Mouse (Mus musculus) lung, postnatal 14 days (tissue): ENCODE results near the gene Stard13.

Experiments
- DNase-seq: peaks from one replicate; pipeline ENCODE4 v3.0.0; 2021

Gene Stard13

DNA sequence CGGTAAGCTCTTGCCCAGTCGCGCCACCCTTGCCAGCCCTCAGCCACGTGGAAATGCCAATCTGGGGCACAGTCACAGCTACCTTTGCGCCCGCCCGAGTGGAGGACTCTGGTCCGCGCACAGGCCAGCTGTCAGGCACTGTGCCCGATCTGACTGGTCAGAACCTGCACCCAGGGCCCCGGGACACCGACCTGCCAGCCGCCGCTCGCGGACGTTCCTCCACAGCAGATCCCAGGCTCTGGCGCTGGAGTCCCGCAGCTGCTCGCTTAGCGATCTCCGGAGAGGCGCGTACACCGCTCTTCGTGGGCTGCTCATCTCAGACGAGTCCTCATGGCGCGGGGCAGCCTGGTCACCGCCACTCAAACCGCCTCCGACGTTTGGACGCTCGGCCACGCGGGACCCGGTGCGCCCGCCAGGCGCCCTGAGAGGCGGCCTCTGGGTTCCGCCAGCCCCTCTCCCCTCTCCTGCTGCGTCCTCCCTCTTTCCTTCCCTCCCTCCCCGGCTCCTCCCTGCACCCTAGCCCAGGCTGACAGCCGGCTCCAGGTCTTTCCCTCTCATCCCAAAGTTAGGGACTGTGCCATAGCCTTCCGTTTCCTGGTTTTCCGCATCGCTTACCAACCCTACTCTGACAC is at the start of gene Stard13:
Stard13 (minus strand) TSS at position 437 of the 632 bp plus-strand sequence.
- peak; percentile 50 for DNase-seq

DNA sequence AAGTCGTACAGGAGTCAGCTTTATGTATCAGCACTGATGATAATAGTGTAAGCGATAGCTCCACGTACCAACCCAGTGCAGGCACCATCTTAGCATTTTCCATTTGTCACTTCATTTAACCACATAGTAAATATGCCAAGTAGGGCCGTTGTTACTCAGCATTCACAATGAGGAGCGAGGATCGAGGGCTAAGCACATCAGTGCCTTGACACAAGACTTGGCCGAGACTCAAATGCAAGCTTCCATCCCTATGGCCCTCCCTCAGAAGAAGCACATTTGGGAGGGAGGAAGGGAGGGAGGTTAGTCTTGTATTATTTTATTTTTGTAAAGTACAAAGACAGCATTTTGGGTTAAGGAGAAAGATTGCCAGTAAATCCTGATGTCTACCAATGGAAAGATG is 45.9 kb upstream of the Stard13 start:
- no peak for DNase-seq

DNA sequence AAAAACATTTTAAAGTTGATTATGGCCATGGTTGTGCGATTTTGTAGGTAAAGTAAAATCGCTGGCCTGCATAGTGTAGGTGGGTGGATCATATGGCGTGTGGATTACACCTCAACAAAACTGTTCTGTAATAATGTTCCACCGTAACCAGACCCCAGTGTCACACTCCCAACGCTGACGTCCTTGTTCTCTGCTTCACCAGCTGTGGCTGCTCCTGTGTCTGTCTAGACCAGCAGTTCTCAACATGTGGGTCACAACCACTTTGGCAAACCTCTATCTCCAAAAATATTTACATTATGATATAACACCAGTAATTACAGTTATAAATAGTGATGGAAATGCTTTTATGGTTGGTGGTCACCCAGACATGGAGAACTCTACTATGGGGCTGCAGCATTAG is 44.3 kb upstream of the Stard13 start:
- no peak for DNase-seq

DNA sequence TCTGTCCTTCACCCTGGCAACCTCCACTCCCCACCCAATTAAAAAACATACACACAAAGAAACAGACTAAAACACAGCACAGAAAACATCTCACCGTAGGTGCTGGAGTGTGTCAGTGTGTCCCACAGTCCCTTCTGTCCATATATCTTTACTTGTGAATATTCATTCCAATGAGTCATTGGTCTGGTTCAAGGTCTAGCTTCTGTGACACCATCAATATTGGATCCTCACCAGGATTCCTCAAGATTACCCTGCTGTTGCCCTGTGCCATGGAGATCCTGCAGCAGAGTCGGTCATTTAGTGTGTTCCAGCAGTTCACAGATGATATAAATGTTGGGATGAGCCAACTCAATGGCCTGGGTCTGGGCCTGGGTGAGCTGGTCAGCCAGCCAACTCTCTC is 42.4 kb upstream of the Stard13 start:
- no peak for DNase-seq

DNA sequence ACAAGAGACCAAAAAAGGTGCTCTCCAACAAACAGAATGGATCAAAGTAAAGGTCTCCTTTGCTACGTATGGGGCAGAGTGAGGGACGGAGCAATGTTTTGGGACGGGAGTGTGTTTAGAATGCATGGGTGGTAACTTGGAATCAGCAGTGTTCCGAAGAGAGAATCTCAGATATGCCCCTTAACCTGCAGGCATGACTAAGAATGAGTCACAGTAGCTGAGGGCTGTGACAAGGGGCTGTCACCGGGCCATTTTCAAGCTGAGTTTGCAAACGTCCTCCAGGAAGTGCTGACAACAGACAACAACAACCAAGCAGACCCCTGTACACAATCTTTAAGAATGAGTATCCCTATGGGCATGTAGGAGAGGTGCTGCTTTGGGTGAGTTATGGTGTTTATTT is 40.6 kb upstream of the Stard13 start:
- no peak for DNase-seq

DNA sequence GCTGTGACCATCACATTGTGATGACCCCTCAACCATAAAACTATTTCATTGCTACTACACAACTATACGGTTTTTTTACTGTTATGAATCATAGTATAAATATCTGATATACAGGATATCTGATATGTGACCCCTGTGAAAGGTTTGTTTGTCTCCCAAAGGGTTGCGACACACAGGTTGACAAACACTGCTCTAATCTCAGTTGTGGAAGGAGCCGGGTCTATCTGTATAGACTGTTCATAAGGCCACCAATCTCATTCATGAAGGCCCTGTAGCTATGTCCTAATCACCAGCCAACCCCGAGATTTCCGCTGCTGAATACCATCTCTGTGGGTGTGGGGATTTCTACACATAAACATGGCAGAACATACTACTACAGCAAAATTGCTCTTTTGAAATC is 37.2 kb upstream of the Stard13 start:
- DNase-seq: no peak

DNA sequence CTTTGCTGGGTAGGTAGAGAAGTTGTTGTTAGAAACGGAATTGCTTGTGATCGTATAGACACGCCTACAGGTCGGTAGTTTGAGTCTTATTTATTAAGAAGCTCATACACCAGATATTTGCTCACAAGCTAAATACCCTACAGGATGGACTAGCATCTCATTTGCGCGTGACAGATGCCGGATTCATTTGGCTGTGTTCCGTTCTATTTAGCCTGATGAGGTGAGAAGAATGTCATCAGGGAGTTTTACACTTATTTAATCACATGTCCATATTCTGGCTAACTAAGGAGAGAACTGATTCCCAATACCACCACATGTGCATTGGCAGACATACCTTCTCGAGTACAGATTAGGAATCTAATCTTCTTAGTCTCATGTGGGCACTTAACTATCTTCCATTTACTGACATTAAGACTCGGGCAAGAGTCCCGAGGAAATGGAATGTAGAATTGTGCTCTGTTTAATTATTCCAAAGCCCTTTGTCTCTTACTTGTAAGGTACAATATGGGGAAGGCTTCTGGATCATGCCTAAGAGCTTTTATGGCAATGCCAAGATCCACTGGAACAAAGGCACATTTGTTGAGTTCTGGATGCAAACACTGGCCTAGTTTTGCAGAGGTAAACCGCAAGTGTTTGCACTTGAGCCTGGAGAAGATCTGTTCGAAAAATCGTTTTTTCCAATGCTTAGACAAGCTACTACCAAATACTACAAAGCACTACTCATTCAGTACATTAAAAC is 33.4 kb upstream of the Stard13 start:
- DNase-seq: no peak

DNA sequence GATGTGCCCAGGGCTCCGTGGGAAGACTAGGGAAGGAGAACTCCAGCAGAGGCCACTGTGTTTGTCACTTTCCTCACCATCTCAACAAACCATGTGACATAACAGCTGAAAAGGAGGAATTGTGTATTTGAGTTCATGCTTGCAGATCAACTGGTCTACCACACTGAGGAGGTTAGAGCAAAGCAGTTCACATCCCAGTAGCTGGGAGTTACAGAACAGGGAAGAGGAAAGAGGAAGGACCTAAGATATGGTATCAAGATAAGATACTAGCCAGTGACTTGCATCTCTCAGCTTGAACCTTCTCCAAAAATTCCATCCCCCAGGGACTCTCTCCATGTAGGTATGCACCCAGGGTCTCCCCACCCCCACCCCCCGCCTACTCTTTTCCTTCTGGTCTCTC is 27.9 kb upstream of the Stard13 start:
- DNase-seq: no peak

DNA sequence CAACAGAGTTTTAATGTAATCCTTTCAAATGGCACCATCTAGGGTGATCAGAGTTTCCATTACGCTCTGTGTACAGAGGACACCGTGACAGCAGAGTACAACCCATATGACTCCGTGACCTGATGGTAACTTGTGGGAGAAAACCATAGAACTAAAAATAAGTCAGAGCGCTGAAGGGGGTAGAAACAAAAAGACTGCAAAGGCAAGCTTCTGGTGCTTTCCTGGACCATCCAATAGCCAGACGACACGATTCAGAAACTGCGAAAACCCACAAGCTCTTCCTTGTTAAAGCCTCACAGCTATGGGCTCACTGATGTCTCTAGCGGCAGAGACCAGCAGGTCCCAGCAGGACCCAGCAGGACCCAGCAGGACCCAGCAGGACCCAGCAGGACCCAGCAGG is 18.6 kb upstream of the Stard13 start:
- DNase-seq: no peak

DNA sequence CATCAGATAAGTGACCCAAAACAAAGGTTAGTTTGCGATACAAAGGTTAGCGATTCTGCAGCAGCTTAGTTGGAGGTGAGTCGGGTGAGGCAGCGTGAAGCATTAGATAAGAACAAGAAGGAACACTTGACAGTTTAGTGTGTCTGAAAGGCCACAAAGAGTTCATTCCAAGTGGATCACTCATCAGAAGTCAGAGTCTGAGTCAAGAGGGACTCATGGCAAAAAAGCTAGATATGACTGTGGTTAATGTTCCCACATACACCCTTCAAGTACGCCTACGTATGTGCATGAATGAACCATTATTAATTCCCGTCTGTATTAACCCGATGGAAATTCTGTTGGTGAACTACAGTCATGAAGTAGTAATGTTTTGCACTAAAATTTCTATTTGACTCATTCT is 18.0 kb upstream of the Stard13 start:
- no peak for DNase-seq

DNA sequence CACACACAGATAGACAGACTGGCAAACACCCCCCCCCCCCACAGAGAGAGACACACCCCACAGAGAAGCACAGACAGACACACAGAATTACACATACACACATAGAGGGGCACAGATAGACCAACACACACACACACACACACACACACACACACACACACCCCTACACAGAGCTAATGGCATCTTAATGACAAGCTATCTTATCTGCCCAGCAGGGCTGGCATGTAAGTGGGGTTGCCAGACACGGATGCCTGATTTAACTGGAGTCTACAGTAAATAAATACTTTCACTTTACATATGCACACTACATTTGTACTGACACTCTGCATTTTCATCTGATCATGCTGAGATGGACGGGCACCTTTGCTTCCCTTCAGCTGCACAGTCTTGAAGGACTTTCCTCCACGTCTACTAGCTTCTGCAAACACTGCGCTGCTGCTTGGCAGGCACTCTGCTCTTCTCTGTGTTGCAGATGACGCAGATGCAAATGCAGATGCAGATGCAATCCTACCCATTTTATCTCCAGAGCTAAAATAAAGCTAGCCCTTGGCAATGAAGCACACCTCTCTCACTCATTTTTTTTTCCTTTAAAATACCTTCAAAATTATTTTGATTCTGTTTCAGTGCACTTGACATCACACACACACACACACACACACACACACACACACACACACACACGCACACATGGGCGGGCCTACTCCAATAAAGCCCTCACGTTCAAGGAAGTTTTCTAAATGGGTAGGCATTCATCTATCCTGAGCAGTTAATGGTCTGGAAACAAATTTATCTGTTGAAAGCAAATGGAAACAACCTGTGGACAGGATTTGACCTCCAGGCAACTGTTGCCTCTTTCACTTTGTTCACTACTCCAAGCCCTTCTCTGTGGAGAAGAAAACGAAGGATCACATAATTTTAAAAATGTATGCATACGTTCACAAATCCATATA is 15.3 kb upstream of the Stard13 start:
- DNase-seq: no peak

DNA sequence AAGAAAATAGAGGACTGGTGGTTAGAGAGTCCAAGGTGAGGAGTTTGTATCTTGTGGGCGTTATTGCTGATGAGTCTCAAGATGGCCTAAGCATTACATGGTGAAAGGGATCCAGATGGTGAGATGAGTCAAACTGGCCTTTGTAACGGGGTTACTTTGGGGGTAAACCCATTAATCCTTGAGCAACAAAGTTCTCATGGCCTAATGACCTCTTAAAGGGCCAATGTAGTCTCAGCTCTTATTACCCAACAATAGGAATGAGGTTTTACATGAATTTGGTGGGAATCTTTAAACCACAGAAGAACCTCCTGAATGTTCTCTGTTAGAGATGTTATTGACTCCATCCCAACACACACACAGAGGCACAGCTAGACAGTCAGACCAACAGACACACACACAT is 14.4 kb upstream of the Stard13 start:
- DNase-seq: no peak

DNA sequence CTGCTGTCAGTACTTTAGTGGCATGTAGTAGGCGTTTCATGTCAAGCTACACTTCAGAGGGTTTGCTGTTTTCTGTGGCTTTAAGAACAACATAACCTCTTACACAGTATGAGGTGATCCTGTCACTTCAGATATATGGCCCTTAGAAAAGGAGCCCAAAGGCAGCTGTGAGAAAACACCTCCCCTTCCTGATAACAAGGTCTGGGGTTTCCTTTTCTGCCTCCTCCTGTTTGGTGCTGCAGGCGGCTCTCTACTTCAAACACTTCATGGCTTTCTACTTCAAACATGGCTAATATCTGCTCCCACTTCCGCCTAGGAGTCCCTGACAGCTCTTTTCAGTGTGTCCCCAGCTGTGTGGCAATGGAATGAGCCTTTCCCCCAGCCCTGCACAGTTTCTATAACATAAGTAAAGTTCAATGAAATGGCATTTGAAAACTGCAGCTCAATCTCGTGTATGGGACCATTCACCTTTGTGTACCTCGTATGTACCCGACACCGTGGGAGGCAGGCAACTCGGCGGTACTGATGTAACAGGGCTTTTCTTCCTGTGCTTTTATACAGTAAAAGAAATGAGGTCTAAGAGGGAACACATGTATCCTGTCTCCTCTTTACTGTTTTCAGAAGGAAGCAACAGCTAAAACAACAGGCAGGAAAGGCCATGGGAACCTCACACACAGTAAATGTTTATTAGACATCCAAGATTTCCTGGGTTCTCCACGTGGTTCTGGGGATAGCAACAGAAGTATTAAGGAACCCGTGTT is 13.7 kb upstream of the Stard13 start:
- peak; percentile 16 for DNase-seq

DNA sequence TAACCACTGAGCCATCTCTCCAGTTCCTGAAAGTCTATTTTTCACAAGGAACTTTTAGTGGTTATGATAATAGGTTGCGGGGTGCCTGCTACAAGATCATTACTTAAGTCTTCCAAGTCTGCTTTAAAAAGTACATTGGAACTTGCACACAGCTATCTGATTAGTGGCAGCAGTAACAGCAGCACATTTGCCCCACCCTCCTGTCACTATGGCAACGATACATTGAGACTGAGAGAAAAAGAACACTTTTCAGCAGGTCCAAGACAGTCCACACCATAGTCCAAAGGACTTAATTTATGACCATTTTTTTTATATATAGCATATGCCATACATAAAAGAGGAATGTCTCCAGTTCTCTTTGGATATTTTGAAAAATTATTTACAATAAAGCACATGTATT is 12.7 kb upstream of the Stard13 start:
- DNase-seq: no peak

DNA sequence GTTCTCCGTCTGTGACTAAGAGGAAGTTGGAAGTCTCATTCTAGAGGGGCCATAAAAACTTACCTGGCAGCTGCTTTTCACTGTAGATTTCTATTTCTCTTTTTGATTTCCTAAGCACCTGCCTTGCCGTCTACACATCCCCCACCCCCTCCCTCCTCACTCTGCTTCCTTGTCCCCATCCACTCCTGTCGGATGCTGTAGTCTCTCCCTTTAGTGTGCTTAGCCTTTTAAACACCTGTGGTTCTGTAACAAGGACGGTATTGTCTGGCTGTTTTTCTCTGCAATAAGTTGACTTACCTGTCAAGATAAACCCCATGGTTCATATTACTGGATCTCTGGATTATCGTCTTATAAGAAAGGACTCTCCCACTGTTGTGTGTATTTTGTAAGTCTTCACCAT is 11.9 kb upstream of the Stard13 start:
- no peak for DNase-seq

DNA sequence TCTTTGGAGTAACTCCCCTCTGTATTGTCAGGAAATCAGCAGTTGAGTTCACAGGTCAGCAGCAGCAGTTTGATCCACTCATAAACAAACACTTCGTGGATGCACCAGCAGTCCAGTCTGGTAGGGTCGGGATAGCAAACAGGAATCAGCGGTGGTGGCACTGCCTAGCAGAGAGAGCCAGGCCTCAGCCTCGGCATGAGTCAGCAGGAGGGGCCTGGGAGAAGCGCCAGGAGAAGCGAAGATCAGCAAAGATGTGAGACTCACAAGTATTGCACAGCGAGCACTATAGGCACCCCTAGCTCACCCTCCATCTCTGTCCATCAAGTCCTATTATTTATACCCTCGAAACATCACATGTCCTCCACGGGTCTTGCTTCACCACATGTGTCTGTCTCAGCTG is 5.1 kb upstream of the Stard13 start:
- DNase-seq: no peak

DNA sequence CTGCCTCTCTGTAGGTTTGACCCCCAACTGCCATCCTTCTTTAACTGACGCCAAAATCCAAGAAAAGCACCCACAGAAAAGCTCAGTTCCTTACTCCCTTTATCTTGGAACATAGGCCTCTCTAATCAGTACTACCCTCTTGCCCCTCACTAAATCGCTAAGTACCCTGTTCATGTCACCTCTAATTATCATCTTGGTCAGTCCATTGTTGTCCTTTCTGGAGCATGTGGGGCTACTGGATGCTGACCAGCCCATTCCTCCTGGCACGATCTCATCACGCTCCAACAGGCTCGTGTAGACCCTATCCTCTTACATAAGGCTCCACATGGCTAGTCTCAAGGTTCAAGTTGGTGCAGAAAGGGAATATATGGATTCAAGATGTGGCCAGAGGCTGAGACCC is 2.8 kb upstream of the Stard13 start:
- DNase-seq: no peak

DNA sequence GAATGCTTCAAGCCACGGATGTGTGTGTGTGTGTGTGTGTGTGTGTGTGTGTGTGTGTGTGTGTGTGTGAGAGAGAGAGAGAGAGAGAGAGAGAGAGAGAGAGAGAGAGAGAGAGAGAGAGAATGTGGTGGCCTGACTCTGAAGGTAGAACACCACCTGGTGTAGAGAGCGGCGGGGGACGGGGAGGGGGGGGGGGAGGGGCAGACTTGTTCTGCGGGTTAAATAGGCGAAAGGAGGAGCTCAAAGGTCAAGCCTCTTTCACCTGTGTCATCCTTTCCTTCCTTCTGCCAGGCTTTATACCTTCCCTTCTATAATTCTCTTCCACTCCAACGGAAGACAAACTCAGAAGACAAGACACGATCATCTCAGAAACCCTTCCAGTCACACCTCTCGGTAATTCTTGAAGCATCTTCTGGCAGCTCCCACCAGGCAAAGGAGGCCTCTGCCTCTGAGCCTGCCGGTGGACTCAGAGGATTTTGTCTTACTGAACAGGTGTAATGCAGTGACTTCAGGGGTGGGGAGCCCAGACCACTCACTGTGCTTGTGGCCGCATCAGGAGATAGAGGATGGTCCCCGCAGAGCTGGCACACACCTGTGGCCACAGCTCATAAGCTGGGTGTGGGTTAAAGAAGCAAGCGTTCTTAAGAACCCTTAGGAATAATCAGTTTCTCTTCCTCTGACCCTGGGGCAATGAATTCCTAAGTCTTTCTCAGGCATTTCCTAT is 898 bp downstream of the Stard13 start:
- DNase-seq: no peak

DNA sequence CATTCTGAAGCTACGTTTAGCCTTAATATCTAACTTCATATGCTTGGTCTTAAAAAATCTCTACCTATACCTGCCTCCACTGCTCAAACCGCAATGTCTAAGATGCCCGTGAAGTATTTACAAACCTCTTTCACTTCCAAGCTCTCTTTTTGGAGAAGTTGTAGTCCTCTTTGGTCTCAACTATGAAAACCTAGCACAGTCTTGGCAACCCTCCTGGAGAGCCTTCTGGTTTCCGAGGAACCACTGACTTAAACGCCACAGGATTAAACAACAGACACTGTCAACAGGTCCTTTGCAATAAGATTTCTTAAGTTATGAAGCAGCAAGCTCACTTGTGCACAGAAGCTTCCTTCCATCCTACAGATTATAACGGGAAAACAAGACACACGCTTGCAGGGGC is 1.8 kb downstream of the Stard13 start:
- no peak for DNase-seq

DNA sequence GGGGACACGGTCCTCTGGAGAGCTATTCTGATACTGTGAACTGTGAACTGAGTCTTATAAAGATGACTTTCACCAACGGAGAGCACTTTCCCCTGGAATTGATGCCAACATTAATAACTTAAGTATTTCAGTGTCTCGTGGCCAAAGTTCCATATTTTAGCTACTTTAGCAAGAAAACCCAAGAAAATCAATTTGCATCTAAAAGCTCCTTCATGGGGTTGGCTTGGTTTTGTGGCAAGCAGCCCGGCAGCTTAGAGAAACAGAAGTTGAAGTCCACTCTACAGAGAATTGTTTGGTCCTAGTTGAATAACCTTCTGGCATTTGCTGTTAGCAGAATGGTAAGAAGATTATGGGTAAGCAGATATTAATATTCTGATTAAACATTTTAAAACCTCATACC is 2.2 kb downstream of the Stard13 start:
- no peak for DNase-seq

DNA sequence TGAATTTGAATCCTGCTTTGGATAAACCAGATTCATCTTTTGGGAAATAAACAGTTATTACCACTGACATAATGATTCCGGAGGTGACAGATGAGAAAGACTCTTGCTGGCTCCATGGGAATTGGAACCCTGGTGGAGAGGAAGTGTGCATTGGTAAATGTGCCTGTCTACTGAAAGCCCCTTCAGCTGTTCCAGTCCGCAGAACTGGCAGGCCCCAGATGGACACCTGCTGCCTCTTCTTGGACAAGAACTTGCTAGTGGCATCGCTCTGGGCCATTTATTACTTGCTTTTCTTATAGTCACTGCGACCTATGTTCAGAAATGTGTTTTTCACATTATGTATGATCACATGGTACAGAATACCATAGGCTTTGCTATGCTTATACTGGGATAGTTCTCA is 3.2 kb downstream of the Stard13 start:
- DNase-seq: no peak

DNA sequence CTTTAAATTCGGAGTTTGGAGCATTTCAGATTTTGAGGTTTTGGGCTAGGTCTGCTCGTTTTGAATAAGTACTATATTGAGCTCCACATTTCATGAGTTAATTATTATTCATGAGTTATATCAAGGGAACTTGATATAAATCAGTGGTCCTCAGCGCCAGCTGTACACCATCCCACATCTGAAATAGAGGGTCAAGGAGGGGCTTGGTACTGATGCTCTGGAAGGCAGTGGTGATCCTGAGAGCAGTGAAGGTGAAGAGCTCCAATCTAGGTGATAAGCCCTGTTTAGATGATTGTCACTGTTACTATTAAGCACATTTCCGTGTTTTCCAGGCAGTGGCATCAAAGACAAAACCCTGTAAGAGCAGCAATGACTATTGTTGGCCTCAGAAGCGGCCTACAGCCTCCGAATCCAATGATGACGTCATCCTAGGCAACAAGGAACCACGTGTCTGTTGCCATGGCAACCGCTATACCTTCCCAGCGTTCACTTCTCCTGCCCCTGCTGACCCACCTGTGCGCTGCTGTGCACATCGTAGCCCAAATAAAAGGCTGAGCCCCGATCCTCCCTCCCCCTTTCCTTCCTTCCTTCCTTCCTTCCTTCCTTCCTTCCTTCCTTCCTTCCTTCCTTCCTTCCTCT is 5.2 kb downstream of the Stard13 start:
- DNase-seq: no peak
